In the genomic region with DNA sequence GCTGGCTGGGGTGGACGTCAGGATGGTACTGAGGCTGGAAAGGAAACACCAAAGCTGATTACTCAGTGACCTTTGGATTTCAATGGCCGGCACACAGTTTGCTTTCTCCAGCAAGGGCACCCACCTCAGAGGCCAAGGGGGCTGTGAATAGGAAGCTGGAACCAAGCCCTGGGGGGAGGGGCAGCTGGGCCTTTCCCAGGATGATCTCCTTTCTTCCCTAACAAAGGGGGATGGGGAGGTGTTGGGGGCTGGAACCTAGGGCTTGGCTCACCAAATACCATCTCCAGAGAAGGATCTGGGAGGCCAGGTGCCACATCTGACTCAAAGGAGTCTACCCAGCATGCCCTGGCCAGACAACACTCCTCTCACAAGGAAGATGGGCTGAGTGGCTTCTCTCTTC, we compare ENCODE assay signal across 11 mouse cellular contexts.
DNase-seq lines count a peak whose midpoint lies in the region; ATAC-seq lines count a peak whose summit lies in the region.
"Had no signal": no experiment of that assay in that cellular context is flagged by ENCODE, and none has a peak within 500 bp of the region (broad histone marks: within the 10 kb centered on the region; RNA-seq: fewer than 3 reads in every experiment).

No protein-coding gene starts in this region.

- WGBS in intestine, embryonic 15.5 days = 20% methylated on average over 2 of the region's 2 CpGs
- 6% methylated on average over 2 of the region's 2 CpGs for WGBS in midbrain, embryonic 16.5 days

- DNase-seq in embryo, embryonic 10 days (ENCODE audit: low spot score) = peak; percentile 30
- DNase-seq in embryo, embryonic 11 days = no peak
- peak; percentile 51 for DNase-seq in NIH3T3 (ENCODE audit: low read depth)
- no peak for DNase-seq in T-cell, adult 2 months (ENCODE audit: low spot score)
- DNase-seq in left cerebral cortex, adult 8-10 months (ENCODE audit: low spot score in 2 of 2) = no peak

- no peak overlapping the region for H3K4me3 ChIP-seq in intestine, embryonic 15.5 days (replicated peaks)
- H3K4me3 ChIP-seq in midbrain, embryonic 16.5 days (ENCODE audit: low read depth, low read length) = no peak overlapping the region
- H3K4me3 ChIP-seq: heart, embryonic 10.5 days had no signal

- no peak overlapping the region for H3K4me2 ChIP-seq in intestine, embryonic 15.5 days (replicated peaks)
- H3K4me2 ChIP-seq in midbrain, embryonic 16.5 days (ENCODE audit: low read length) = no peak overlapping the region
- H3K4me2 ChIP-seq: lung, embryonic 14.5 days had no signal

- H3K9me3 ChIP-seq in intestine, embryonic 15.5 days = no peaks in the 10 kb centered on the region
- H3K9me3 ChIP-seq in midbrain, embryonic 16.5 days (replicated peaks; ENCODE audit: control insufficient read depth, low read length, poor library complexity, severe bottlenecking) = no peaks in the 10 kb centered on the region
- H3K9me3 ChIP-seq: heart, embryonic 10.5 days had no signal

- H3K27me3 ChIP-seq in intestine, embryonic 15.5 days (replicated peaks) = no peaks in the 10 kb centered on the region
- no peaks in the 10 kb centered on the region for H3K27me3 ChIP-seq in midbrain, embryonic 16.5 days (ENCODE audit: control insufficient read depth, insufficient read depth, low read depth, low read length)

- peaks cover 6% of the 10 kb centered on the region for H3K4me1 ChIP-seq in intestine, embryonic 15.5 days (replicated peaks)
- no peaks in the 10 kb centered on the region for H3K4me1 ChIP-seq in midbrain, embryonic 16.5 days (ENCODE audit: control insufficient read depth, insufficient read depth, low read length)

- no peak overlapping the region for H3K9ac ChIP-seq in intestine, embryonic 15.5 days
- no peak overlapping the region for H3K9ac ChIP-seq in midbrain, embryonic 16.5 days (ENCODE audit: low read depth, low read length)
- H3K9ac ChIP-seq: lung, embryonic 14.5 days had no signal

- H3K27ac ChIP-seq in intestine, embryonic 15.5 days = no peak overlapping the region
- H3K27ac ChIP-seq in midbrain, embryonic 16.5 days (ENCODE audit: low read length) = no peak overlapping the region
- H3K27ac ChIP-seq: heart, embryonic 10.5 days; kidney, postnatal 0 days had no signal

- H3K36me3 ChIP-seq in intestine, embryonic 15.5 days = no peaks in the 10 kb centered on the region
- H3K36me3 ChIP-seq in midbrain, embryonic 16.5 days (ENCODE audit: control insufficient read depth, insufficient read depth, low read length) = no peaks in the 10 kb centered on the region
- H3K36me3 ChIP-seq: heart, embryonic 10.5 days had no signal

- peak; percentile 64 for ATAC-seq in intestine, embryonic 15.5 days
- ATAC-seq in midbrain, embryonic 16.5 days = peak; percentile 20; the same call in 1 of the 2 replicates
- no peak for ATAC-seq in megakaryocyte progenitor cell, adult 5-6 weeks (replicated peaks; ENCODE audit: poor library complexity)

Comparison
In these comparisons a context has a peak if more than half of its experiments do, and no peak if none do; other contexts are left out.
1. DNase-seq: peak in embryo, embryonic 10 days (single experiment) and NIH3T3 (single experiment); none in embryo, embryonic 11 days (single experiment), T-cell, adult 2 months (single experiment) and left cerebral cortex, adult 8-10 months (0 of 2).